Mouse (Mus musculus) layer of hippocampus, adult 11-12 months (tissue): ENCODE measurements around the gene Mrgbp.

Source experiments
- DNase-seq: peaks from one replicate; pipeline ENCODE4 v3.0.0; 2022; ENCODE audit warnings: low spot score

The Mrgbp gene

GRCm38 (mm10) chr2:180581002-180581401 is at the start of gene Mrgbp:
Mrgbp (plus strand) TSS chr2:180581304.
- DNase-seq: no peak

GRCm38 (mm10) chr2:180531671-180532385 is 49.3 kb upstream of the Mrgbp start:
- DNase-seq: no peak

GRCm38 (mm10) chr2:180532386-180532995 is 48.6 kb upstream of the Mrgbp start:
- DNase-seq: no peak

- no peak for DNase-seq
Observed at GRCm38 (mm10) chr2:180533237-180533636, 47.9 kb upstream of the Mrgbp start.

- no peak for DNase-seq
Observed at GRCm38 (mm10) chr2:180543675-180544074, 37.4 kb upstream of the Mrgbp start.

GRCm38 (mm10) chr2:180545046-180545445 is 36.1 kb upstream of the Mrgbp start:
- no peak for DNase-seq

GRCm38 (mm10) chr2:180547384-180548106 is 33.6 kb upstream of the Mrgbp start:
- no peak for DNase-seq

- no peak for DNase-seq
Observed at GRCm38 (mm10) chr2:180552340-180552739, 28.8 kb upstream of the Mrgbp start.

GRCm38 (mm10) chr2:180555219-180555618 is 25.9 kb upstream of the Mrgbp start:
- DNase-seq: no peak

GRCm38 (mm10) chr2:180556470-180556869 is 24.6 kb upstream of the Mrgbp start:
- no peak for DNase-seq

GRCm38 (mm10) chr2:180560245-180560644 is 20.9 kb upstream of the Mrgbp start:
- DNase-seq: no peak

GRCm38 (mm10) chr2:180562146-180562545 is 19.0 kb upstream of the Mrgbp start:
- no peak for DNase-seq

- DNase-seq: no peak
Observed at GRCm38 (mm10) chr2:180563296-180563695, 17.8 kb upstream of the Mrgbp start.

GRCm38 (mm10) chr2:180563841-180564240 is 17.3 kb upstream of the Mrgbp start:
- DNase-seq: no peak

- DNase-seq: no peak
Observed at GRCm38 (mm10) chr2:180566240-180566913, 14.7 kb upstream of the Mrgbp start.

- no peak for DNase-seq
Observed at GRCm38 (mm10) chr2:180569028-180569643, 12.0 kb upstream of the Mrgbp start.

- no peak for DNase-seq
Observed at GRCm38 (mm10) chr2:180576482-180576881, 4.6 kb upstream of the Mrgbp start.

- peak; percentile 80 for DNase-seq
Observed at GRCm38 (mm10) chr2:180578686-180579085, 2.4 kb upstream of the Mrgbp start.

- DNase-seq: peak; percentile 97
Observed at GRCm38 (mm10) chr2:180582481-180583153, 1.5 kb downstream of the Mrgbp start.

- DNase-seq: no peak
Observed at GRCm38 (mm10) chr2:180583154-180583507, 2.0 kb downstream of the Mrgbp start.

GRCm38 (mm10) chr2:180588736-180589122 is 7.6 kb downstream of the Mrgbp start:
- no peak for DNase-seq
